Mouse (Mus musculus) lung, postnatal 0 days (tissue): ENCODE measurements around the gene Selenov.

Source experiments
- CTCF ChIP-seq: IDR thresholded peaks from 2 replicates; pipeline ENCODE4 v1.5.1; 2016; ENCODE audit warnings: antibody characterized with exemption, mild to moderate bottlenecking
- EP300 ChIP-seq: IDR thresholded peaks from 2 replicates; pipeline ENCODE4 v1.6.1; 2016; ENCODE audit warnings: antibody characterized with exemption, mild to moderate bottlenecking, control low read depth

- TF ChIP-seq EP300 = no peak
- no peak for TF ChIP-seq CTCF
Observed at GRCm38 (mm10) chr7:28254591-28254990, 36.4 kb downstream of the Selenov start.
